Mouse (Mus musculus) small intestine, adult 2 months (tissue): ENCODE measurements around the gene Hist1h2ag. TPM values are rescaled to one million over a fixed set of nuclear protein-coding genes. Genes with fewer than 3 reads are reported as not detected.
A peak's percentile ranks its signal among the peaks of the same experiment; 100 is the strongest.

ENCODE experiments used
- H3K27ac ChIP-seq: fragments of 200-500 bp; 2 replicates; pipeline ENCODE4 v1.5.1; 2012; ENCODE audit warnings: low read depth, low read length, control low read depth, inconsistent platforms; ENCODE audit not compliant: insufficient read depth
- H3K27me3 ChIP-seq: fragments of 200-500 bp; 2 replicates; pipeline ENCODE4 v1.6.1; 2012; ENCODE audit warnings: mild to moderate bottlenecking, moderate library complexity, low read length, inconsistent platforms; ENCODE audit not compliant: control insufficient read depth, insufficient read depth
- H3K36me3 ChIP-seq: fragments of 200-500 bp; 2 replicates; pipeline ENCODE4 v1.6.1; 2012; ENCODE audit warnings: mild to moderate bottlenecking, low read length, control low read depth, inconsistent platforms; ENCODE audit not compliant: control insufficient read depth, insufficient read depth
- H3K4me1 ChIP-seq: fragments of 200-500 bp; 2 replicates; pipeline ENCODE4 v1.6.1; 2012; ENCODE audit warnings: low read length, inconsistent platforms, mixed read lengths; ENCODE audit not compliant: control insufficient read depth, insufficient read depth, insufficient read length
- H3K4me3 ChIP-seq: fragments of 200-500 bp; 2 replicates; pipeline ENCODE4 v1.5.1; 2012; ENCODE audit warnings: low read depth, mild to moderate bottlenecking, control low read depth, inconsistent platforms, low read length, moderate library complexity
- CTCF ChIP-seq: fragments of 200-500 bp; IDR thresholded peaks from 2 replicates; pipeline ENCODE4 v1.5.1; 2012; ENCODE audit warnings: low read depth, mild to moderate bottlenecking, control low read depth, inconsistent platforms, low read length, moderate library complexity, mixed read lengths; ENCODE audit not compliant: insufficient replicate concordance, insufficient read length; ENCODE audit errors: extremely low read depth
- POLR2A ChIP-seq: fragments of 200-500 bp; IDR thresholded peaks from 2 replicates; pipeline ENCODE4 v1.6.1; 2012; ENCODE audit warnings: low read depth, mild to moderate bottlenecking, control low read depth, inconsistent platforms, low read length, moderate library complexity
- WGBS: fragments of 180-500 bp; shearing (Covaris S2); methylation state at CpG from one replicate; pipeline ENCODE4 v1.1.7; 2018; 5-methylcytosine and 5-hydroxymethylcytosine counted together
- polyA plus RNA-seq: library from polyadenylated mRNA; depleted of rRNA; stranded (reverse); fragments of >200 nt; gene quantifications from 2 replicates; pipeline ENCODE4 v1.2.3, GENCODE M21; 2012

Hist1h2ag gene
- polyA plus RNA-seq, 1 experiment: 22.6 TPM

- H3K27ac ChIP-seq: no peak overlapping the region; the same call in 1 of the 2 replicates
- 2% methylated on average over 35 of the region's 35 CpGs for WGBS
- H3K27me3 ChIP-seq: no peaks in the 10 kb centered on the region; the same call in 1 of the 2 replicates
- no peaks in the 10 kb centered on the region for H3K36me3 ChIP-seq
- H3K4me1 ChIP-seq: 0 out of 2 replicates have a peak, but pooled peaks cover 3% of the 10 kb centered on the region
- TF ChIP-seq POLR2A (no peak), CTCF (no peak)
- H3K4me3 ChIP-seq: peak overlapping the region; percentile 77
Measured at GRCm38 (mm10) chr13:22026058-22027031, 16.4 kb downstream of the Hist1h2ag start.

- Histone ChIP-seq H3K4me3 (peak overlapping the region; percentile 58), H3K27ac (no peak overlapping the region), H3K36me3 (no peaks in the 10 kb centered on the region), H3K27me3 (no peaks in the 10 kb centered on the region; the same call in 1 of the 2 replicates), H3K4me1 (0 out of 2 replicates have a peak, but pooled peaks cover 3% of the 10 kb centered on the region)
- 2% methylated on average over 9 of the region's 9 CpGs for whole genome bisulfite sequencing
- TF ChIP-seq POLR2A: no peak
- TF ChIP-seq CTCF: no peak
Measured at GRCm38 (mm10) chr13:22022241-22022640, 20.5 kb downstream of the Hist1h2ag start.

- TF ChIP-seq POLR2A: no peak
- no peak for TF ChIP-seq CTCF
- peak overlapping the region; percentile 58 for H3K4me3 ChIP-seq
- H3K4me1 ChIP-seq: 0 out of 2 replicates have a peak, but pooled peaks cover 3% of the 10 kb centered on the region
- peak overlapping the region; percentile 4; the same call in 1 of the 2 replicates for H3K27ac ChIP-seq
- no peaks in the 10 kb centered on the region; the same call in 1 of the 2 replicates for H3K27me3 ChIP-seq
- H3K36me3 ChIP-seq: no peaks in the 10 kb centered on the region
- 2% methylated on average over 11 of the region's 11 CpGs for WGBS
Measured at GRCm38 (mm10) chr13:22021581-22021980, 21.2 kb downstream of the Hist1h2ag start.

- H3K27me3 ChIP-seq: no peaks in the 10 kb centered on the region
- TF ChIP-seq CTCF: no peak
- TF ChIP-seq POLR2A: no peak
- no peak overlapping the region for H3K27ac ChIP-seq
- WGBS: 1% methylated on average over 8 of the region's 8 CpGs
- peak overlapping the region; percentile 57; the same call in 1 of the 2 replicates for H3K4me3 ChIP-seq
- no peaks in the 10 kb centered on the region for H3K36me3 ChIP-seq
- H3K4me1 ChIP-seq: 0 out of 2 replicates have a peak, but pooled peaks cover 2% of the 10 kb centered on the region
Measured at GRCm38 (mm10) chr13:22020901-22021339, 21.8 kb downstream of the Hist1h2ag start.

GRCm38 (mm10) chr13:22019934-22020835 is 22.6 kb downstream of the Hist1h2ag start:
- Histone ChIP-seq H3K4me3 (peak overlapping the region; percentile 57), H3K36me3 (no peaks in the 10 kb centered on the region), H3K27ac (no peak overlapping the region), H3K4me1 (no peaks in the 10 kb centered on the region), H3K27me3 (peaks cover 2% of the 10 kb centered on the region; the same call in 1 of the 2 replicates)
- 2% methylated on average over 44 of the region's 44 CpGs for WGBS
- no peak for TF ChIP-seq CTCF
- TF ChIP-seq POLR2A: no peak

- Histone ChIP-seq H3K4me1 (0 out of 2 replicates have a peak, but pooled peaks cover 4% of the 10 kb centered on the region), H3K36me3 (no peaks in the 10 kb centered on the region), H3K27ac (no peak overlapping the region), H3K4me3 (no peak overlapping the region), H3K27me3 (peaks cover 31% of the 10 kb centered on the region)
- WGBS: 16% methylated on average over 27 of the region's 27 CpGs
- no peak for TF ChIP-seq POLR2A
- no peak for TF ChIP-seq CTCF
Measured at GRCm38 (mm10) chr13:22015479-22016450, 27.0 kb downstream of the Hist1h2ag start.
